Mouse (Mus musculus) C2C12 (cell line): Measurements from ENCODE around the gene Dera.

ENCODE experiments used
- CTCF ChIP-seq: IDR thresholded peaks from one replicate; pipeline ENCODE4 v1.5.1; 2011; ENCODE audit not compliant: control insufficient read depth, insufficient read depth, insufficient read length
- FOSL1 ChIP-seq: IDR thresholded peaks from one replicate; pipeline ENCODE4 v1.8.0; 2011; ENCODE audit warnings: mild to moderate bottlenecking, low read length; ENCODE audit not compliant: poor library complexity, insufficient read depth, severe bottlenecking

GRCm38 (mm10) chr6:137795494-137795893 is 41.1 kb downstream of the Dera start:
- TF ChIP-seq CTCF (no peak), FOSL1 (no peak)
